In genomic region chr2:64893233-64893632, GRCm38 (mm10) we compare ENCODE assay signal across 16 mouse cellular contexts.
DNase-seq lines count a peak whose midpoint lies in the region; ATAC-seq and TF ChIP-seq lines count a peak whose summit lies in the region.
"Had no signal": no experiment of that assay in that cellular context is flagged by ENCODE, and none has a peak within 500 bp of the region (broad histone marks: within the 10 kb centered on the region; RNA-seq: fewer than 3 reads in every experiment).

No protein-coding gene starts in this region.

- no peak for ATAC-seq in kidney, embryonic 15.5 days (replicated peaks; ENCODE audit: low FRiP score)
- ATAC-seq in neural tube, embryonic 12.5 days (ENCODE audit: low FRiP score, low read depth): peak; percentile 56; the same call in 1 of the 2 replicates
- ATAC-seq in neural tube, embryonic 15.5 days (ENCODE audit: low FRiP score): no peak
- ATAC-seq in stomach, postnatal 0 days (ENCODE audit: low FRiP score, low TSS enrichment): no peak
- ATAC-seq: forebrain, embryonic 15.5 days had no signal

- no peak for TF ChIP-seq POLR2A in kidney, adult 2 months (IDR thresholded peaks at IDR 0.05; ENCODE audit: low read depth, low read length)

- H3K4me1 ChIP-seq in kidney, adult 2 months (ENCODE audit: control insufficient read depth, insufficient read depth, low read length): no peaks in the 10 kb centered on the region
- no peaks in the 10 kb centered on the region for H3K4me1 ChIP-seq in kidney, embryonic 15.5 days
- H3K4me1 ChIP-seq in neural tube, embryonic 12.5 days: no peaks in the 10 kb centered on the region
- H3K4me1 ChIP-seq in neural tube, embryonic 15.5 days: no peaks in the 10 kb centered on the region
- H3K4me1 ChIP-seq in stomach, postnatal 0 days (replicated peaks; ENCODE audit: control insufficient read depth, insufficient read depth): no peaks in the 10 kb centered on the region
- H3K4me1 ChIP-seq: forebrain, embryonic 15.5 days; hindbrain, embryonic 15.5 days; limb, embryonic 15.5 days had no signal

- 0 out of 2 replicates have a peak, but pooled peaks have one; percentile 6 for TF ChIP-seq CTCF in kidney, adult 2 months (conservative IDR thresholded peaks at IDR 0.05; ENCODE audit: insufficient read depth, insufficient read length, low read depth, low read length)
- peak; percentile 42; the same call in 1 of the 2 replicates for TF ChIP-seq CTCF in stomach, postnatal 0 days (IDR thresholded peaks at IDR 0.05; ENCODE audit: low read depth)

- WGBS in kidney, adult 2 months: 64% methylated on average over 7 of the region's 7 CpGs
- 55% methylated on average over 7 of the region's 7 CpGs for WGBS in kidney, embryonic 15.5 days
- 64% methylated on average over 7 of the region's 7 CpGs for WGBS in neural tube, embryonic 12.5 days
- 62% methylated on average over 7 of the region's 7 CpGs for WGBS in neural tube, embryonic 15.5 days
- 56% methylated on average over 7 of the region's 7 CpGs for WGBS in stomach, postnatal 0 days

- DNase-seq in kidney, adult 2 months: no peak
- DNase-seq in ZHBTc4 (ENCODE audit: low read depth, low spot score): peak; percentile 18
- DNase-seq in stomach, postnatal 0 days (ENCODE audit: low spot score): no peak
- no peak for DNase-seq in left cerebral cortex, postnatal 36 days (ENCODE audit: low spot score in 2 of 2)
- no peak for DNase-seq in spleen, adult 12 weeks (ENCODE audit: low spot score)
- DNase-seq: cerebellum, adult 11-12 months; heart, postnatal 10 days; kidney, postnatal 10 days; thymus, adult 2 months had no signal

- intact Hi-C loops in left cerebral cortex, postnatal 36 days (cut with DNase I): no loop called here

- H3K36me3 ChIP-seq in kidney, adult 2 months (ENCODE audit: control insufficient read depth, insufficient read depth, low read length): no peaks in the 10 kb centered on the region
- H3K36me3 ChIP-seq in kidney, embryonic 15.5 days: no peaks in the 10 kb centered on the region
- no peaks in the 10 kb centered on the region for H3K36me3 ChIP-seq in neural tube, embryonic 12.5 days
- no peaks in the 10 kb centered on the region for H3K36me3 ChIP-seq in neural tube, embryonic 15.5 days
- H3K36me3 ChIP-seq in stomach, postnatal 0 days (ENCODE audit: control insufficient read depth, insufficient read depth, low read length): no peaks in the 10 kb centered on the region
- H3K36me3 ChIP-seq: forebrain, embryonic 15.5 days; hindbrain, embryonic 15.5 days; limb, embryonic 15.5 days had no signal

- no peak overlapping the region for H3K4me3 ChIP-seq in kidney, adult 2 months (ENCODE audit: insufficient read depth, low read depth, low read length)
- no peak overlapping the region for H3K4me3 ChIP-seq in kidney, embryonic 15.5 days (replicated peaks)
- no peak overlapping the region for H3K4me3 ChIP-seq in neural tube, embryonic 12.5 days
- H3K4me3 ChIP-seq in neural tube, embryonic 15.5 days (replicated peaks): no peak overlapping the region
- no peak overlapping the region for H3K4me3 ChIP-seq in stomach, postnatal 0 days (ENCODE audit: low read depth, low read length)
- H3K4me3 ChIP-seq: forebrain, embryonic 15.5 days; hindbrain, embryonic 15.5 days; limb, embryonic 15.5 days; myocyte had no signal

- no peak overlapping the region for H3K9ac ChIP-seq in kidney, embryonic 15.5 days
- H3K9ac ChIP-seq in neural tube, embryonic 12.5 days: no peak overlapping the region
- H3K9ac ChIP-seq in neural tube, embryonic 15.5 days (replicated peaks): no peak overlapping the region
- no peak overlapping the region for H3K9ac ChIP-seq in stomach, postnatal 0 days (ENCODE audit: low read length)
- H3K9ac ChIP-seq: forebrain, embryonic 15.5 days; hindbrain, embryonic 15.5 days; limb, embryonic 15.5 days had no signal

- no peak for TF ChIP-seq EP300 in stomach, postnatal 0 days (optimal IDR thresholded peaks at IDR 0.05)

- no peaks in the 10 kb centered on the region for H3K9me3 ChIP-seq in kidney, embryonic 15.5 days (replicated peaks)
- H3K9me3 ChIP-seq in neural tube, embryonic 12.5 days: no peaks in the 10 kb centered on the region
- H3K9me3 ChIP-seq in neural tube, embryonic 15.5 days (replicated peaks): no peaks in the 10 kb centered on the region
- H3K9me3 ChIP-seq in stomach, postnatal 0 days (ENCODE audit: control insufficient read depth, low read length): no peaks in the 10 kb centered on the region
- H3K9me3 ChIP-seq: forebrain, embryonic 15.5 days; hindbrain, embryonic 15.5 days; limb, embryonic 15.5 days had no signal

- no peak overlapping the region for H3K4me2 ChIP-seq in kidney, embryonic 15.5 days
- no peak overlapping the region for H3K4me2 ChIP-seq in neural tube, embryonic 12.5 days (replicated peaks)
- no peak overlapping the region for H3K4me2 ChIP-seq in neural tube, embryonic 15.5 days
- no peak overlapping the region for H3K4me2 ChIP-seq in stomach, postnatal 0 days (replicated peaks; ENCODE audit: low read depth)
- H3K4me2 ChIP-seq: forebrain, embryonic 15.5 days; hindbrain, embryonic 15.5 days; limb, embryonic 15.5 days had no signal

- no peaks in the 10 kb centered on the region for H3K27me3 ChIP-seq in kidney, adult 2 months (replicated peaks; ENCODE audit: control insufficient read depth, insufficient read depth, low read length)
- no peaks in the 10 kb centered on the region for H3K27me3 ChIP-seq in kidney, embryonic 15.5 days
- no peaks in the 10 kb centered on the region for H3K27me3 ChIP-seq in neural tube, embryonic 12.5 days (replicated peaks)
- H3K27me3 ChIP-seq in neural tube, embryonic 15.5 days (replicated peaks): no peaks in the 10 kb centered on the region
- H3K27me3 ChIP-seq in stomach, postnatal 0 days (ENCODE audit: control insufficient read depth, insufficient read depth, low read length): no peaks in the 10 kb centered on the region
- H3K27me3 ChIP-seq: forebrain, embryonic 15.5 days; hindbrain, embryonic 15.5 days; limb, embryonic 15.5 days had no signal

- no peak overlapping the region for H3K27ac ChIP-seq in kidney, adult 2 months (ENCODE audit: insufficient read depth, low read depth, low read length)
- H3K27ac ChIP-seq in kidney, embryonic 15.5 days: no peak overlapping the region
- no peak overlapping the region for H3K27ac ChIP-seq in neural tube, embryonic 12.5 days
- H3K27ac ChIP-seq in neural tube, embryonic 15.5 days (replicated peaks): no peak overlapping the region
- no peak overlapping the region for H3K27ac ChIP-seq in stomach, postnatal 0 days (replicated peaks)
- H3K27ac ChIP-seq: forebrain, embryonic 15.5 days; hindbrain, embryonic 15.5 days; limb, embryonic 15.5 days had no signal
